Mouse (Mus musculus) testis, adult 2 months (tissue): ENCODE measurements at regions not wholly inside any gene's neighbourhood (a gene's known extent, or its start where the extent isn't known, plus 50 kb on each side); places are given as distances from the start of the nearest gene placed in this dataset.
A peak's percentile ranks its signal among the peaks of the same experiment; 100 is the strongest.

Experiments used
- H3K27ac ChIP-seq: fragments of 200-500 bp; 2 replicates; pipeline ENCODE4 v1.5.1; 2012; ENCODE audit warnings: low read depth, low read length; ENCODE audit not compliant: control insufficient read depth, insufficient read depth
- H3K27me3 ChIP-seq: fragments of 200-500 bp; 2 replicates; pipeline ENCODE4 v1.6.1; 2012; ENCODE audit warnings: mild to moderate bottlenecking, low read length, moderate library complexity; ENCODE audit not compliant: control insufficient read depth, insufficient read depth
- H3K36me3 ChIP-seq: fragments of 200-500 bp; 2 replicates; pipeline ENCODE4 v1.6.1; 2012; ENCODE audit warnings: mild to moderate bottlenecking, low read length; ENCODE audit not compliant: control insufficient read depth, insufficient read depth
- H3K4me1 ChIP-seq: fragments of 200-500 bp; 2 replicates; pipeline ENCODE4 v1.6.1; 2012; ENCODE audit warnings: low read length; ENCODE audit not compliant: control insufficient read depth, insufficient read depth
- H3K4me3 ChIP-seq: fragments of 200-500 bp; 2 replicates; pipeline ENCODE4 v1.5.1; 2012; ENCODE audit warnings: low read depth, mild to moderate bottlenecking, low read length, moderate library complexity, mixed read lengths; ENCODE audit not compliant: control insufficient read depth
- CTCF ChIP-seq: fragments of 200-500 bp; IDR thresholded peaks from 2 replicates; pipeline ENCODE4 v1.5.1; 2012; ENCODE audit warnings: low read depth, mild to moderate bottlenecking, inconsistent platforms, low read length, moderate library complexity; ENCODE audit not compliant: control insufficient read depth, insufficient read depth, insufficient replicate concordance
- POLR2A ChIP-seq: fragments of 200-500 bp; IDR thresholded peaks from 2 replicates; pipeline ENCODE4 v1.6.1; 2012; ENCODE audit warnings: low read depth, mild to moderate bottlenecking, inconsistent platforms, low read length, moderate library complexity; ENCODE audit not compliant: control insufficient read depth

GRCm38 (mm10) chr10:19277103-19277827, 79.1 kb upstream of the Olig3 start:
- Histone ChIP-seq H3K27me3 (no peaks in the 10 kb centered on the region), H3K36me3 (no peaks in the 10 kb centered on the region), H3K4me3 (no peak overlapping the region), H3K27ac (no peak overlapping the region), H3K4me1 (no peaks in the 10 kb centered on the region)
- TF ChIP-seq POLR2A (no peak), CTCF (no peak)

DNA sequence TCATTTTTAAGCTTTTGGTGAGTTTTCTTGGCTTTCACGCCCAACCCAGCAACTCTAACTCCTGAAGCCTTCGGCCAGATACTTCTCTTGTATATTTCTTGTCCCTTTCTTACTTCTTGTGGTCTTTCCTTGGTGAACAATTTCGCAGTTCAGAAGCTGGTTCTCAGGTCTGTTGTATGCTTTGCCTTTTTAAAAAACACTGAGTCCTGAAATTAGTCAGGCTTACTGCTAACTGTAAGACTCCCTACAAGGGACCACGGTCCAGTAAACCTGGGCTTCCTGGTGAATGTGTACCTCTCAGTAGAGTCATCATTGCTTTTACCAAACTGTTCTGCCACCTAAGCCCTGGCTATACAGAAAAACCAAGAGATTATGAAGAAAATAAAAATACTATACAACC, 81.3 kb upstream of the Olig3 start:
- H3K4me1 ChIP-seq: no peaks in the 10 kb centered on the region
- H3K27me3 ChIP-seq: no peaks in the 10 kb centered on the region
- TF ChIP-seq CTCF (no peak), POLR2A (no peak)

DNA sequence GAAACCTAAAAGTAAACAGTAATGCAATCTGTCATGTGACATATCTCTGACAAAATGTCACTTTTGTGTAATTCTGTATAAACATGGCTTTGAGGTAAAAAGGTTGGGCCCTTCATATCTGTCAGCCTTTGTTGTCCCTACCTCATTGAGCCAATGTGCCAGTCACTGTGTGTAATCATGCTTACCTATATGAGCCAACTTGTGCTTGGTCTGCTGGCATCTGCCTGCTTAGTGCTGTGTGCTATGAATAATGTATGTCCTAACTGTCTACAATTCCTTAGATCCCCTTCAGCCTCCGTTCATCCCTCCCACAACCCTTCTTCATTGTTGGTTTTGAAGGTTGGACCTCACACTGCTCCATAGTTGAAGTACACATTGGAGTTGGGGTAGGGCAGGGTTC, 86.9 kb upstream of the Olig3 start:
- Histone ChIP-seq H3K4me1 (no peaks in the 10 kb centered on the region), H3K27ac (no peak overlapping the region), H3K4me3 (no peak overlapping the region), H3K27me3 (no peaks in the 10 kb centered on the region), H3K36me3 (no peaks in the 10 kb centered on the region)
- no peak for TF ChIP-seq POLR2A
- TF ChIP-seq CTCF: no peak

More for the DNA sequence above, 81.3 kb upstream of the Olig3 start:
- H3K36me3 ChIP-seq: no peaks in the 10 kb centered on the region
- no peak overlapping the region for H3K27ac ChIP-seq
- no peak overlapping the region for H3K4me3 ChIP-seq

DNA sequence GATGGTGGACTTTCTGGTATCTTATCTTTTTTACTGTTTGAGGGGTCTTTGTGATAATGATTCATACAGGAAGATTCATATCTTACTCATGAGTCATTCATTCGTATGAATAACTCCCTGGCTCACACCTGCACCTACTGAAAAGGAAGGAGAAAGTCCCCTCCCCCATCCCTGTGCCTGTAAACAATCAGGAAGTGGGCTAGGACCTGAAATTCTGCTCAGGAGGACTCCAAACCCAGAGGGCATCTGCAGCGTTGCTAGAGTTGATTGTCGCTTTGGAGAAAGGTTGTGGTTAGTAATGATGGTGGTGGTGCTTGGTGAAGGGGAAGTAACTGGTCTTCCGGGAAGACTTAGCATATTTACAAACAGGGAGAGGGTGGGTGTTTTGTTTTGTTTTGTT, 88.3 kb upstream of the Olig3 start:
- Histone ChIP-seq H3K27ac (no peak overlapping the region), H3K4me1 (no peaks in the 10 kb centered on the region), H3K27me3 (no peaks in the 10 kb centered on the region), H3K36me3 (no peaks in the 10 kb centered on the region), H3K4me3 (no peak overlapping the region)
- no peak for TF ChIP-seq POLR2A
- no peak for TF ChIP-seq CTCF

GRCm38 (mm10) chr10:19240102-19240759, 116.1 kb upstream of the Olig3 start:
- TF ChIP-seq POLR2A: no peak
- TF ChIP-seq CTCF: peak; percentile 18; the same call in 1 of the 2 replicates

GRCm38 (mm10) chr10:19216240-19216639, 140.1 kb upstream of the Olig3 start:
- H3K36me3 ChIP-seq: no peaks in the 10 kb centered on the region
- H3K4me3 ChIP-seq: no peak overlapping the region
- no peak overlapping the region for H3K27ac ChIP-seq
- no peak for TF ChIP-seq CTCF
- TF ChIP-seq POLR2A: no peak
- no peaks in the 10 kb centered on the region for H3K4me1 ChIP-seq
- H3K27me3 ChIP-seq: no peaks in the 10 kb centered on the region

More at GRCm38 (mm10) chr10:19240102-19240759, 116.1 kb upstream of the Olig3 start:
- no peak overlapping the region for H3K27ac ChIP-seq
- no peak overlapping the region for H3K4me3 ChIP-seq
- no peaks in the 10 kb centered on the region for H3K27me3 ChIP-seq
- no peaks in the 10 kb centered on the region for H3K36me3 ChIP-seq
- H3K4me1 ChIP-seq: no peaks in the 10 kb centered on the region

GRCm38 (mm10) chr10:19209751-19210150, 146.6 kb upstream of the Olig3 start:
- Histone ChIP-seq H3K4me1 (peaks cover 4% of the 10 kb centered on the region), H3K36me3 (no peaks in the 10 kb centered on the region)
- TF ChIP-seq CTCF (no peak), POLR2A (no peak)

More at GRCm38 (mm10) chr10:19209751-19210150, 146.6 kb upstream of the Olig3 start:
- Histone ChIP-seq H3K4me3 (no peak overlapping the region), H3K27ac (no peak overlapping the region), H3K27me3 (no peaks in the 10 kb centered on the region)
